In genomic region chr9:65101686-65102376, GRCm38 (mm10) we compare ENCODE assay signal across 8 mouse cellular contexts. TPM values are rescaled to one million over a fixed set of nuclear protein-coding genes. Genes with fewer than 3 reads are reported as not detected.
A peak's percentile ranks its signal among the peaks of the same experiment; 100 is the strongest.
DNase-seq lines count a peak whose midpoint lies in the region; ATAC-seq lines count a peak whose summit lies in the region.

No protein-coding gene starts in this region.

- H3K4me1 ChIP-seq in erythroblast, embryonic 14.5 days (ENCODE audit: control insufficient read depth), result peaks cover 8% of the 10 kb centered on the region
- H3K4me1 ChIP-seq in heart, embryonic 16.5 days (ENCODE audit: control insufficient read depth, insufficient read depth, low read length), result peaks cover 8% of the 10 kb centered on the region; the same call in 1 of the 2 replicates
- H3K4me1 ChIP-seq in limb, embryonic 10.5 days, result peaks cover 49% of the 10 kb centered on the region
- H3K4me1 ChIP-seq in midbrain, embryonic 14.5 days (ENCODE audit: control insufficient read depth, insufficient read depth, low read length), result peaks cover 6% of the 10 kb centered on the region

- H3K9me3 ChIP-seq in erythroblast, embryonic 14.5 days (ENCODE audit: control insufficient read depth, low read length), result peaks cover 16% of the 10 kb centered on the region; the same call in 1 of the 2 replicates
- H3K9me3 ChIP-seq in heart, embryonic 16.5 days (replicated peaks; ENCODE audit: control insufficient read depth, low read length), result peaks cover 5% of the 10 kb centered on the region
- H3K9me3 ChIP-seq in limb, embryonic 10.5 days (replicated peaks), result no peaks in the 10 kb centered on the region
- H3K9me3 ChIP-seq in midbrain, embryonic 14.5 days (ENCODE audit: control insufficient read depth, low read length), result no peaks in the 10 kb centered on the region

- no peaks in the 10 kb centered on the region for H3K36me3 ChIP-seq in erythroblast, embryonic 14.5 days (ENCODE audit: control insufficient read depth)
- no peaks in the 10 kb centered on the region for H3K36me3 ChIP-seq in heart, embryonic 16.5 days (ENCODE audit: control insufficient read depth, insufficient read depth)
- H3K36me3 ChIP-seq in limb, embryonic 10.5 days, result no peaks in the 10 kb centered on the region
- H3K36me3 ChIP-seq in midbrain, embryonic 14.5 days (ENCODE audit: control insufficient read depth, insufficient read depth, low read length), result no peaks in the 10 kb centered on the region

- peaks cover 74% of the 10 kb centered on the region for H3K27me3 ChIP-seq in erythroblast, embryonic 14.5 days (ENCODE audit: control insufficient read depth)
- peaks cover 2% of the 10 kb centered on the region; the same call in 1 of the 2 replicates for H3K27me3 ChIP-seq in heart, embryonic 16.5 days (ENCODE audit: control insufficient read depth, insufficient read depth, low read length)
- H3K27me3 ChIP-seq in limb, embryonic 10.5 days (ENCODE audit: low read depth, poor library complexity, severe bottlenecking), result no peaks in the 10 kb centered on the region
- no peaks in the 10 kb centered on the region for H3K27me3 ChIP-seq in midbrain, embryonic 14.5 days (ENCODE audit: control insufficient read depth, insufficient read depth, low read length)

- peak overlapping the region; percentile 99 for H3K4me2 ChIP-seq in heart, embryonic 16.5 days (ENCODE audit: low read depth, low read length)
- H3K4me2 ChIP-seq in midbrain, embryonic 14.5 days (ENCODE audit: low read length), result peak overlapping the region; percentile 96

- peak overlapping the region; percentile 88 for H3K9ac ChIP-seq in heart, embryonic 16.5 days (ENCODE audit: low read length)
- peak overlapping the region; percentile 89 for H3K9ac ChIP-seq in midbrain, embryonic 14.5 days (replicated peaks; ENCODE audit: low read length)

- DNase-seq in cerebellum, adult 11 months, result peak; percentile 24
- DNase-seq in adrenal gland, postnatal 4 days (ENCODE audit: low spot score in 2 of 2), result peak; percentile 16 to 46
- no peak for DNase-seq in limb, embryonic 10.5 days (ENCODE audit: low spot score)
- peak; percentile 75 for DNase-seq in midbrain, embryonic 14.5 days
- peak; percentile 80 for DNase-seq in testis, postnatal 10 days (ENCODE audit: low spot score)

- WGBS in heart, embryonic 16.5 days, result under 1% methylated on average over 39 of the region's 39 CpGs
- under 1% methylated on average over 36 of the region's 39 CpGs for WGBS in limb, embryonic 10.5 days
- under 1% methylated on average over 39 of the region's 39 CpGs for WGBS in midbrain, embryonic 14.5 days

- peak overlapping the region; percentile 75 for H3K27ac ChIP-seq in heart, embryonic 16.5 days (ENCODE audit: low read length)
- peak overlapping the region; percentile 91 for H3K27ac ChIP-seq in limb, embryonic 10.5 days
- peak overlapping the region; percentile 86 for H3K27ac ChIP-seq in midbrain, embryonic 14.5 days (replicated peaks; ENCODE audit: low read depth, low read length)

- no peak for ATAC-seq in cerebellum, adult (ENCODE audit: insufficient number of reproducible peaks, low FRiP score, low TSS enrichment)
- ATAC-seq in heart, embryonic 16.5 days (replicated peaks; ENCODE audit: extremely low read depth, insufficient read depth, low FRiP score), result peak; percentile 49
- ATAC-seq in midbrain, embryonic 14.5 days (ENCODE audit: low FRiP score, low TSS enrichment), result peak; percentile 62

- H3K4me3 ChIP-seq in erythroblast, embryonic 14.5 days (replicated peaks), result peak overlapping the region; percentile 58
- peak overlapping the region; percentile 80 for H3K4me3 ChIP-seq in heart, embryonic 16.5 days (ENCODE audit: low read length)
- H3K4me3 ChIP-seq in limb, embryonic 10.5 days, result peak overlapping the region; percentile 90
- H3K4me3 ChIP-seq in midbrain, embryonic 14.5 days (replicated peaks; ENCODE audit: low read depth, low read length), result peak overlapping the region; percentile 81

RNA-seq across cellular contexts. Expression of gene Igdcc4, which starts 0.5 kb away (rescaled TPM):
- total RNA-seq in adrenal gland, postnatal 4 days (2021), result 10 to 100 TPM; 36.6 to 41.9 TPM
- polyA plus RNA-seq in erythroblast, embryonic 14.5 days (2012), result not detected in 2 replicates
- 8.1 and 10.8 TPM in 2 replicates for polyA plus RNA-seq in heart, embryonic 16.5 days (2015; fragmentation: Nextera tagmentation; extraction: Ambion mirVana)
- polyA plus RNA-seq in limb, embryonic 10.5 days (2016; fragmentation: Nextera tagmentation; extraction: Ambion mirVana), result 11.1 and 11.2 TPM in 2 replicates
- 14.9 and 17.3 TPM in 2 replicates for polyA plus RNA-seq in midbrain, embryonic 14.5 days (2014; fragmentation: Nextera tagmentation; extraction: Ambion mirVana)

RNA-seq across cellular contexts. Expression of gene Igdcc3, which starts 39.2 kb away (rescaled TPM):
- 1 to 10 TPM; 2.2 to 3.6 TPM for total RNA-seq in adrenal gland, postnatal 4 days (2021)
- polyA plus RNA-seq in erythroblast, embryonic 14.5 days (2012), result not detected in 2 replicates
- 0.17 and 0.30 TPM in 2 replicates for polyA plus RNA-seq in heart, embryonic 16.5 days (2015; fragmentation: Nextera tagmentation; extraction: Ambion mirVana)
- polyA plus RNA-seq in limb, embryonic 10.5 days (2016; fragmentation: Nextera tagmentation; extraction: Ambion mirVana), result 230 and 420 TPM in 2 replicates
- 10.7 and 14.1 TPM in 2 replicates for polyA plus RNA-seq in midbrain, embryonic 14.5 days (2014; fragmentation: Nextera tagmentation; extraction: Ambion mirVana)

Comparison
In these comparisons a context has a peak if more than half of its experiments do, and no peak if none do; other contexts are left out.
1. RNA of gene Igdcc3, which starts 39.2 kb away (polyA plus RNA-seq): 230 to 420 TPM in limb, embryonic 10.5 days; 10.7 to 14.1 TPM in midbrain, embryonic 14.5 days, 0.17 to 0.30 TPM in heart, embryonic 16.5 days and not detected in erythroblast, embryonic 14.5 days; every median in the first group is over 10 times any median in the second.
2. Peak in every context shown above with its lines, with median percentiles within 50 percentile points of each other: H3K4me3 ChIP-seq and H3K27ac ChIP-seq.